16 mouse cellular contexts compared by ENCODE assay signal in the genomic region with DNA sequence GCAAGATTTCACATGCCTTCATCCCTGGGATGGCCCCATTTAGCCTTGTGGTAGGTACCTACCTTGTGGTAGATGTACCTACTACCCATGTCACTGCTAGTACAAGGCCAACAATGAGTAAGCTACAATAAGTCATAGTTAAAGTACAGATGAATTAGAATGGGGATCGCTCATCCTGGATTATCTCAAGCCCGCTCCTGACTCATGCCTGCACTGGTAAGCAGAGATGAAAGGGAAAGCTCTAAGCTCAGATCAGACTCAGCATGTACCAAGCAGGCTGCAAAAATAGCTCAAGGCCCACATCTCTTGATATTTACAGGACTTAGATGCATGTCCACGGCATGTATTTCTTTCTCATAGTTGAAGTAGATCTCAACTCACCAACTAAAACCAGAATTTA.
"Had no signal": no experiment of that assay in that cellular context is flagged by ENCODE, and none has a peak within 500 bp of the region (broad histone marks: within the 10 kb centered on the region; RNA-seq: fewer than 3 reads in every experiment).

No protein-coding gene starts in this region.

- DNase-seq: gastrocnemius, postnatal 10 days; gastrocnemius, postnatal 25 days; heart, adult 18-20 months; heart, postnatal 10 days; heart, postnatal 4 days; kidney, adult 18-20 months; kidney, adult 8-10 months; kidney, postnatal 10 days; kidney, postnatal 25 days; kidney, postnatal 4 days; liver; liver, embryonic 13.5 days had no signal

- ATAC-seq: hindbrain, embryonic 16.5 days; inflammation-experienced regulatory T-cells, adult 6 months; intestine, embryonic 15.5 days; intestine, postnatal 0 days had no signal
